Mouse (Mus musculus) G1E (cell line): ENCODE measurements around the gene Sv2a.

ENCODE experiments used
- CTCF ChIP-seq: IDR thresholded peaks from 2 replicates; pipeline ENCODE4 v1.5.1; 2012; ENCODE audit warnings: low read depth, low read length, inconsistent platforms, mixed read lengths
- GATA1 ChIP-seq: IDR thresholded peaks from 2 replicates; pipeline ENCODE4 v1.6.1; 2012; ENCODE audit warnings: borderline replicate concordance, low read length, inconsistent platforms, mixed read lengths
- GATA2 ChIP-seq: IDR thresholded peaks from 2 replicates; pipeline ENCODE4 v1.6.1; 2012; ENCODE audit warnings: low read depth, low read length, inconsistent platforms, borderline replicate concordance
- POLR2AphosphoS5 ChIP-seq: IDR thresholded peaks from 2 replicates; pipeline ENCODE4 v1.6.1; 2012; ENCODE audit warnings: low read depth, low read length, inconsistent platforms; ENCODE audit not compliant: insufficient replicate concordance
- TAL1 ChIP-seq: conservative IDR thresholded peaks from 2 replicates; pipeline ENCODE4 v1.6.1; 2012; ENCODE audit warnings: low read depth, low read length, inconsistent platforms, mixed read lengths

GRCm38 (mm10) chr3:96173185-96173584, 7.8 kb upstream of the Sv2a start:
- no peak for TF ChIP-seq CTCF
- TF ChIP-seq TAL1, result no peak
- no peak for TF ChIP-seq GATA2
- TF ChIP-seq GATA1, result no peak
- no peak for TF ChIP-seq POLR2AphosphoS5
